Mouse (Mus musculus) v-Abl transformed pro-B cells (cell line): ENCODE data around the gene Rpl23a.
"Not testable (repeated sequence)": the region's sequence is repeated elsewhere in the genome, so short reads cannot be mapped to it uniquely, and the experiment has no call there.

Experiments used
- in situ Hi-C, 2 experiments: fragments of 400-800 bp; cut with MboI; formaldehyde crosslinking; loops; one replicate each; pipeline ENCODE4 v1.15.1; 2025; ENCODE audit not compliant: unreplicated experiment in 2 of 2

The Rpl23a gene

DNA sequence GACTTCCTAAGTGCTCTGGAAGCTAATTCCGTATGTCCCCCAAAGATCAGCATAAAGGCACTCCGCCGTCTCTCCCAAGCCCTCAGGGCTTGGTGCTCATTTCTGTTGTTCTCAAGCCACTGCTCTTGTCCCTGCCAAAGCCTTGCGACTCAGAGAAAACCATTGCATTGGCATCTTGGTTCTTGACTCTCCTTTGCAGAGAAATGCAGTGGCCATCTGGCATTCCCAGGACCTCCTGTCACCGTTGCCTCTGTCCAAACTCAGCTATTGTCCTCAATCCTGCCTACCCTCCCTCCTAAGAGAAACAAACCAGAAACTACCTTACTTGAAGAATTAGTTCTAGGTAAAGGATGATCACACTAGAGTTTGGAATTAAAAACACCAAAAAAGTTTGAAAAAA lies 27.7 kb downstream of the Rpl23a start:
- in situ Hi-C loops: no loop called here

DNA sequence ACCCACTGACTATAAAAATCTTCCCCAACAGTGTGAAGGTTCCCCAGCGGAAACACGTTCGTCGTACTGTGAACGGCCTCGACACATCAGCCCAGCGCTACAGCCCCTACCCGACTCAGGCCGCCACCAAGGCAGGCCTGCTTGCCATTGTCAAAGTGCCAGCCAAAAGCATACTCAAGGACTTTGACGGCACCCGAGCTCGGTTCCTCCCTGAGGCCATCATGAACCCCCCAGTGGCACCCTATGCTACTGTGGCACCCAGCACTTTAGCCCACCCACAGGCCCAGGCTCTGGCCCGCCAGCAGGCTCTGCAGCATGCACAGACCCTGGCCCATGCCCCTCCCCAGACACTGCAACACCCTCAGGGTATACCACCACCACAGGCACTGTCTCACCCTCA lies 29.6 kb downstream of the Rpl23a start:
- in situ Hi-C loops: loop anchor here in 1 of 2 experiments (5.0 kb wide), 1 partner anchor 96 kb away; no protein-coding TSS in a partner anchor

DNA sequence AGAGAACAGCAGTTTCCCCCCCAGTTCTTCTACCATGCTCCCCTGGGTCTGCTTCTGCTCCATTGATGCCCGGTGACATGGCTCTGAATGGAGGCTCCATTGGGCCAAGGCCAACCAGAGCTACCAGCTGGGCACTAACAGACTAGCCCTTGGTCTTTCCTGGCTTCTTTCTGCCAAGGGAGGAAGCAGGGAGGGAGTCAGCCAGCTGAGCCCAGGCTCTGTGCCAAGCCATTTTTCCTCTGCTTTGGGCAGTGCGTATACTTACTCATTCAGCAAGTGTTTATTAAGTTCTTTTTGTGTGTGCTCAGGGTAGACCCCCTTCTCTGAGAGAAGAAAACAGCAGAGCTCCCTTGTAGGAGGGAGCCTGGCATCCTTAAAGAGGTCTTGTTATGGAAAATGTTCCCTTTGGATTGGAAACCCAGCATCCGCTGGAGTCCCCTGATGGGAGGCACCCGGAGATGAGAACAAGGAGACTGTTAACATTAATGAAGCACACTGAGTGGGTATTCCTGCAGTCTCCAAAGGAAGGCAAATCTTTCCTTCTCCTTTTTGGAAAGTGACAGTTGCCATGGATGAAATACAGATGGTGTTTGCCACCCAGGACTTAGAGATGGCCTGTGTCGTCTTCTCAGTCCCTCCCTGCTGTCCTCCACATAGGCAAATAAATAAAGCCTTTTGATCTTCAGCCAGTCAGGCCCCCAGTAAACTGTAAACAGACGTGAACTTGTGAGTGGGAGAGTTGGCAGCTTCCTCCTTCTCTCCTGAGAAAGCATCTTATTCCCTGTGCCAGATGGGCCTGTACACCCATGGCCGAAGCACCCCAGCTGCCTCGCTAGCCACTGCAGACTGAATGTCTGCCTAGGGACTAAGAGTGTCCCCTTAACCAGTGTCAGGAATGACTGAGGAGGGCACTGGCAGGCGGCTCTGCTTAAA lies 30.8 kb downstream of the Rpl23a start:
- in situ Hi-C loops: loop anchor here in 1 of 2 experiments (5.0 kb wide), 1 partner anchor 95 kb away; no protein-coding TSS in a partner anchor

DNA sequence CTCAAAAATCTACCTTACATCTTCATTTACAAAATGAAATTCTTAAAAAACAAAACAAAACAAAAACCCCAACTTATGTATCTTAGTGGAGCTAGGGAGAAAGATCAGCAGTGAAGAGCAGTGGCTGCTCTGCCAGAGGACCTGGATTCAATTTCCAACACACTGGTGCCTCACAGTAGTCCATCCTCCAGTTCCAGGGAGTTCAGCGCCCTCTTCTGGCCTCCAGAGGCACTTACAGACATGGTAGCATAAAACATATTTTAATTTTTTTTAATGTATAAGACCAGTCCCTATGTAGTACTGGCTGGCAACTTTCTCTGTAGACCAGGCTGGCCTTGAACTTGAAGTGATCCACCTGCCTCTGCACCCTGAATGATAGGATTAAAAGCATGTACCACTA lies 32.2 kb downstream of the Rpl23a start:
- in situ Hi-C loops: loop anchor here in 1 of 2 experiments (5.0 kb wide), 1 partner anchor 94 kb away; no protein-coding TSS in a partner anchor

DNA sequence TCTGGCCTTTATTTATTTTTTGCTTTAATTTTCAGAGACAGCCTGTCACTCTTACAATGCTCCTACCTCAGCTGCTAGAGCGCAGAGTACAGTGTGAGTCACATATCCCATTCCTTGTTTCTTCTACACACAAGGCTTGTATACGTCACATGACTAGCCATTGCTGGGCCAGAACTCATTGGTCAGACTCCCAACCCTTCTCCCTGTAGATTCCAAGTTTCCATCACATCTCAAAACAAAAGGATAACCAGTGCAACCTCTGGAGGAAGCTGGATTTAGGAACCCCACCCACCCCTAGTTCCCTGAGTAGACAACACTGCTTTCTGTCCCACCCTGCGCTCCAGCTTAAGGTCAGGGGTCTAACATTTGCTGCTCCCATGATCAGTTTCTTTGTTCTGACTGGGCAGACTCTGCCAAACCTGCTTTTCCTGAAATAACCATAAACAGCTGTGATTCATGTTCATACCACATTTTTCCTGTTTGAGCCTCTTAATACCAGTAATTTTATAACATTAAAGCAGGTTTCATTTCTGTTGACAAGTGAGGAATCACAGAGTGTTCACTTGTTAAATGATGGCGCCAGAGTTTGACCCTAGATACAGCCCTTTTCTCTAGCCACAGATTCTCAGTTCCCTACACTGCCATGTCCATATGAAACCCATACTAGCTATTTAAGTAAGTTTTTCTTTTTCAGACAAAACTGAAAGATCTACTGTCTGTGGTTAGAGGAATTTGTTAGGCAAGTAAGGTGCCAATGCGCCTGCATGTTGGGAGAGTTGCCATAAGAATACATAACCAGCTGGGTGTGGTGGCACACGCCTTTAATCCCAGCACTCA lies 36.5 kb downstream of the Rpl23a start:
- in situ Hi-C loops: loop anchor here in 1 of 2 experiments (5.0 kb wide), 1 partner anchor 85 kb away; no protein-coding TSS in a partner anchor

DNA sequence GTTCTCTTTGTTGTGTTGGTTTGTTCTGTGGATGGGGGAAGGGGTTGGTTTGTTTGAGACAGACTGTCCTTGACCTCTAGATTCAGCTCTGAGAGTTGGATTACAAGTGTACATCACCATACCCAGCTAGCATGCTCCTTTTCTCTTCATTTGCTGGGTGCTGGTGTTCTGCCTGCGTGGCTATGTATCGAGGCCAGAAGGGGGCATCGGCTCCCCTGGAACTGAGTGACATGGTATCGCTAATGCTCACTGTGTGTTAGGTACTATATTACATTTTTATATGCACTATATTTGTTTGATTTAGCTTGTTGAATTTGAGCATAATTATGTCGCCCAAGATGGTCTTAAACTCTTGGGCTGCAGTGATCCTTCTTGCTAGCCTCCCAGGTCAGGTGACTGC lies 37.2 kb downstream of the Rpl23a start:
- in situ Hi-C loops: loop anchor here in 1 of 2 experiments (5.0 kb wide), 1 partner anchor 84 kb away; no protein-coding TSS in a partner anchor

DNA sequence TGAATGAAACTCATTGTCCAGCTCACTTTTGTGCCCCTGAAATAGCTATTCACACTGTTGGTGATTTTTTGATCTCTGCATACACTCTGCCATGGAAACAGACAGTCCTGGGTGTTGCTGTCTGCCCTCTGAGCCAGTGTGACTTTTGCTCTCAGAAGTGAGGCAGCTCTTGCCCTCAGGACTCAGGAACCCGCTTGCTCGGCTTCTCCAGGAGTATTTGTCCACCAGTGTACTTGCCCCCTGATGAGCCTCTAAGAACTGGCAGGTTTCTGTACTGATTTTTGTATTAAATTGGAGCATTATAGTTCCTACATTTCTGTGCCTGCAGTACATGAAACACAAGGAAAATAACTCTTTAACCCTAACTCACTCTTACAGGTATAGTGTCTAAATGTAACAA lies 39.9 kb downstream of the Rpl23a start:
- in situ Hi-C loops: no loop called here

DNA sequence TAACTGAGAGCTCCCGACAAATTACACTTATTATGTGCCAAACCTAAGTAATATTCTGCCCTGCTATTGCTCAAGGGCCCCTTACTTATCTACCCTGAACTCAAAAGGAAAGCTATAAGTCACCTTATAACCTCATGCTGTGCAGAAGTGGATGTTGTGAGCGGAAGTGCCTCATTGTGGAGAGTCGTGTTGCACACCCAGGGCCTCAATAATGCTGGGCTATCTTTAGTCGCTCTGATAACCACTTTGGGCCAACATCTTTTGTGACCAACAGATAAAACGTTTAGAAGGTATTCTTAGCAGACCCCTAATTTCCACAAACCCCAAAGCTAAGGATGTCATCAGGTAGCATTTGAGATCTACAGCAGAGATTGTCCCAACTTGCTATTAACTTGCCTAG lies 42.7 kb downstream of the Rpl23a start:
- in situ Hi-C loops: no loop called here

DNA sequence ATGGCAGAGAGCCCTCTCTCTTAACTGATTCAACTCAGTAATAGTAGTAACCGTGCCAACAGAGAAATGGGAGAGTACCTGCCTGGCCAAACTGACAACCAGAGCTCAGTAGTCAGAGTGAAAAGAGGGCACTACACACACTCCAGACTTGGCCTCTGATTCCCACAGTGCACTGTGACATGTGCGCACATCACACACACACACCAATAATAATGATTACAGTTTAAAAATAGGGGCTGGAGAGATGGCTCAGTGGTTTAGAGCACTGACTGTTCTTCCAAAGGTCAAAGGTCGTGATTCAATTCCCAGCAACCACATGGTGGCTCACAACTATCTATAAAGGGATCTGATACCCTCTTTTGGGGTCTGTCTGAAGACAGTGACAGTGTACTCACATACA lies 45.4 kb downstream of the Rpl23a start:
- in situ Hi-C loops: no loop called here

DNA sequence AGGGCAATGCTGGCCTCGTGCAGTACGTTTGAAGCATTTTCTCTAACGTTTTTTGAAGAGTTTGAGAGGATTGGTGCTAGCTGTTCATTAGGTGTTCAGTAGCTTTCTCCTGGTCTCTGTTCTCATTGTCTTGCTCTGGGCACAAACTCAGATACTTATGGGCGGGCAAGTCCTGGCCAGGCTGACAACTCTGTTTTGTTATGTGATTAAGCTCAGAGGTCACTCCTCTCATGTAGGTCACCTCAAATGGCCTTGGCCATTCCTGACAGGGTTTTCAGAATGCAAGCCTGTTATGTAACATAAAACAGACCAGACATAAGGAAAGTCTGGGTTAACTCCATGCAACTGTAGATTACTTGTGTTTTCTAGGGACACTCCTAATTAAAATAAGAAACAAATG lies 45.8 kb downstream of the Rpl23a start:
- in situ Hi-C loops: no loop called here

DNA sequence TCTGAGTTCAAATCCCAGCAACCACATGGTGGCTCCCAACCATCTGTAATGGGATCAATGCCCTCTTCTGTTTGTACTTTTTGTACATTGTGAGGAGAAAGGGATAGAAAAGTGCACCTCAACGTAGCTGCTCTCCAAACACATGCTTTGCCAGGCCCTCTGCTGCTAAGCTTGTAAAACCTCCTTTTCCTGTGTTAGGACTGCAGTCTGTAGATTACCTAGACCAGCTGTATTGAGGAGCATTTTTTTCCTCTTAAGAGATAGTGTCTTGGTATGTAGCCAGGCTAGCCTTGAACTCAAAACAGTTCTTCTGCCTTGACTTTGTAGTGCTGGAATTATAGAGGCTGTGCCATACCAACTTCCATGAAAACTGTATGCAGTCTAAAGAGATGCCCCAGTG lies 47.3 kb downstream of the Rpl23a start:
- in situ Hi-C loops: no loop called here

DNA sequence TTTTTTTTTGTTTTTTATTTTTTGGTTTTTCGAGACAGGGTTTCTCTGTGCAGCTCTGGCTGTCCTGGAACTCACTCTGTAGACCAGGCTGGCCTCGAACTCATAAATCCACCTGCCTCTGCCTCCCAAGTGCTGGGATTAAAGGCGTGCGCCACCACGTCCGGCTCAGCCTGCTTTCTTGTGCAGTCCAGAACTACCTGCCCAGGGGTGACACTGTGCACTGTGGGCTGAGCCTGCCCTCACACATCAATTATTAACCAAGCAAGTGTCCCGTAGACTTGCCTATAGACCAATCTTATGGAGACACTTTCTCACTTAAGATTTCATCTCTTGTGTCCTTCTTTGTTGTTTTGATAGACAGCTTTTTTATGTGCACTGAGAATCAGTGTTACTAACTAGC lies 48.1 kb downstream of the Rpl23a start:
- in situ Hi-C loops: not testable (repeated sequence)

DNA sequence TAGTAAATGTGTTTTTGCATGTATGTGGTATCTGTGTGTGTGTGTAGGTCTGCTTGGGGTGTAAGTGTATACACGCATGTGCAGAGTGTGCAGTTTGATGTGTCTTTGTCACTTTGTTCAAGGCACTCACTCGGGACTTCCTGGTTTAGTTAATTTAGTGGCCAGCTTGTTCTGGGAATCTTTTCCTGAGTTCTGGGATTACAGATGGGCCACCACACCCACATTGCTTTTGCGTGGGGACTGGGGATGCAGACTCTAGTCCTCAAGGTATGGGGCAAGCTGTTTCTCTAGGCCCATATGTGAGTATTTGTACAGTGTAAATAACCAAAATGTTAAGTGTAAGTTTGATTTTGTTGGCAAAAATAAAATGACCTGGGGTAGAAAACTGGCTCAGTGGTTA lies 49.0 kb downstream of the Rpl23a start:
- in situ Hi-C loops: no loop called here

DNA sequence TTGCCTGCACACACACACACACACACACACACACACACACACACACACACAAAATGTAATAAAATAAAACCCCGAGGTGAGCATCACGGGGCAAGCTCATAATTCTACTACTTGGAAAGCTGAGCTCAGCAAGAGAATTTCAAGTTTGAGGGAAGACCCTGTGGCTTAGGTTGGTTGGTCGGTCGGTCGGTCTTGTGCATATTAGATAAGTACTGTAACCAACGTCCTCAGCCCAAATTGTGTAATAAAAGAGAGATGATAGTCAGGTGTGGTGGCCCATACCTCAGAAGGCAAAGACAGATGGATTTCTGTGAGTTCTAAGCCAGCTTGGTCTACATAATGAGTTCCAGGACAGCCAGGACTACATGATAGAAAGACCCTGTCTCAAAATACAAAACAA lies 49.5 kb downstream of the Rpl23a start:
- in situ Hi-C loops: no loop called here
